ENCODE assay signal across 17 mouse cellular contexts in genomic region chr2:67956182-67956581, GRCm38 (mm10).
"Had no signal": no experiment of that assay in that cellular context is flagged by ENCODE, and none has a peak within 500 bp of the region (broad histone marks: within the 10 kb centered on the region; RNA-seq: fewer than 3 reads in every experiment).

No protein-coding gene starts in this region.

- H3K4me3 ChIP-seq: lung, embryonic 15.5 days; megakaryocyte, embryonic 14.5 days; midbrain, embryonic 13.5 days; midbrain, embryonic 15.5 days; neural tube, embryonic 12.5 days; stomach, embryonic 15.5 days had no signal

- H3K27me3 ChIP-seq: lung, embryonic 15.5 days; megakaryocyte, embryonic 14.5 days; midbrain, embryonic 13.5 days; midbrain, embryonic 15.5 days; neural tube, embryonic 12.5 days; stomach, embryonic 15.5 days had no signal

- H3K9me3 ChIP-seq: lung, embryonic 15.5 days; midbrain, embryonic 13.5 days; midbrain, embryonic 15.5 days; neural tube, embryonic 12.5 days; stomach, embryonic 15.5 days had no signal

- H3K4me2 ChIP-seq: lung, embryonic 15.5 days; midbrain, embryonic 11.5 days; midbrain, embryonic 13.5 days; midbrain, embryonic 15.5 days; neural tube, embryonic 12.5 days; stomach, embryonic 15.5 days had no signal

- H3K9ac ChIP-seq: lung, embryonic 15.5 days; midbrain, embryonic 13.5 days; midbrain, embryonic 15.5 days; neural tube, embryonic 12.5 days; stomach, embryonic 15.5 days had no signal

- H3K36me3 ChIP-seq: lung, embryonic 15.5 days; midbrain, embryonic 13.5 days; midbrain, embryonic 15.5 days; neural tube, embryonic 12.5 days; stomach, embryonic 15.5 days had no signal

- DNase-seq: lung, adult 2 months; lung, postnatal 14 days; lung, postnatal 36 days; right cerebral cortex, postnatal 14 days; thymus, adult 2 months; thymus, postnatal 25 days; thymus, postnatal 4 days had no signal

- ATAC-seq: lung, postnatal 0 days; midbrain, embryonic 13.5 days; midbrain, embryonic 15.5 days had no signal

- H3K27ac ChIP-seq: lung, embryonic 15.5 days; macrophage; midbrain, embryonic 13.5 days; midbrain, embryonic 15.5 days; neural tube, embryonic 12.5 days; stomach, embryonic 15.5 days; stomach, postnatal 0 days had no signal

- H3K4me1 ChIP-seq: lung, embryonic 15.5 days; megakaryocyte, embryonic 14.5 days; midbrain, embryonic 13.5 days; midbrain, embryonic 15.5 days; neural tube, embryonic 12.5 days; stomach, embryonic 15.5 days had no signal
